Mouse (Mus musculus): ENCODE measurements around the gene Pecam1.

GRCm38 (mm10) chr11:106704399-106705111 is 45.9 kb downstream of the Pecam1 start:
- TF ChIP-seq POLR2A (IDR thresholded peaks at IDR 0.05; ENCODE audit: control insufficient read depth, extremely low read depth, insufficient read depth, low read length, poor library complexity) (no peak), CTCF (IDR thresholded peaks at IDR 0.05; ENCODE audit: borderline replicate concordance, control insufficient read depth, extremely low read depth, insufficient read depth, low read length, poor library complexity) (no peak)

All from thymus, adult 2 months (tissue).